Mouse (Mus musculus) heart, postnatal 0 days (tissue): Measurements from ENCODE around the gene Gjb3. TPM values are rescaled to one million over a fixed set of nuclear protein-coding genes. Genes with fewer than 3 reads are reported as not detected.

Experiments
- ATAC-seq: fragments of 200-750 bp; cut with Nextera tagmentation; 2 replicates; pipeline ENCODE4 v1.8.0; 2017; ENCODE audit warnings: low read depth, moderate number of reproducible peaks, moderate library complexity; ENCODE audit not compliant: insufficient read depth
- DNase-seq: peaks from one replicate; pipeline ENCODE4 v3.0.0-alpha.2; 2016; ENCODE audit warnings: low spot score
- H3K27ac ChIP-seq: fragments of 300-500 bp; sonication (generic); 2 replicates; pipeline ENCODE4 v1.5.1; 2014; ENCODE audit warnings: low read depth, mild to moderate bottlenecking
- H3K27me3 ChIP-seq: fragments of 300-500 bp; sonication (generic); 2 replicates; pipeline ENCODE4 v1.6.1; 2014; ENCODE audit warnings: low read length, mixed read lengths; ENCODE audit not compliant: control insufficient read depth, insufficient read depth
- H3K36me3 ChIP-seq: fragments of 300-500 bp; sonication (generic); replicated peaks from 2 replicates; pipeline ENCODE4 v1.6.1; 2014; ENCODE audit warnings: low read length, mixed read lengths; ENCODE audit not compliant: control insufficient read depth, insufficient read depth
- H3K4me1 ChIP-seq: fragments of 300-500 bp; sonication (generic); 2 replicates; pipeline ENCODE4 v1.6.1; 2014; ENCODE audit warnings: antibody characterized with exemption; ENCODE audit not compliant: control insufficient read depth, insufficient read depth
- H3K4me2 ChIP-seq: fragments of 300-500 bp; sonication (generic); 2 replicates; pipeline ENCODE4 v1.6.1; 2014; ENCODE audit warnings: low read depth, mild to moderate bottlenecking, low read length, moderate library complexity
- H3K4me3 ChIP-seq: fragments of 300-500 bp; sonication (generic); 2 replicates; pipeline ENCODE4 v1.5.1; 2014; ENCODE audit warnings: low read depth, low read length
- H3K9ac ChIP-seq: fragments of 300-500 bp; sonication (generic); replicated peaks from 2 replicates; pipeline ENCODE4 v1.6.1; 2014; ENCODE audit warnings: low read depth, low read length, mixed read lengths
- H3K9me3 ChIP-seq: fragments of 300-500 bp; sonication (generic); replicated peaks from 2 replicates; pipeline ENCODE4 v1.6.1; 2016; ENCODE audit warnings: low read length; ENCODE audit not compliant: control insufficient read depth
- CTCF ChIP-seq: IDR thresholded peaks from 2 replicates; pipeline ENCODE4 v1.5.1; 2016; ENCODE audit warnings: antibody characterized with exemption, control low read depth, low read depth
- EP300 ChIP-seq: IDR thresholded peaks from 2 replicates; pipeline ENCODE4 v1.6.1; 2016; ENCODE audit warnings: antibody characterized with exemption, low read depth
- WGBS: fragments of 180-500 bp; shearing (Covaris S2); extraction: QIAGEN DNeasy Blood & Tissue Kit; methylation state at CpG from one replicate; pipeline ENCODE4 v1.1.7; 2014; 5-methylcytosine and 5-hydroxymethylcytosine counted together
- polyA plus RNA-seq: library from polyadenylated mRNA; unstranded; fragments of >200 nt; fragmentation: Nextera tagmentation; extraction: Ambion mirVana; gene quantifications from 2 replicates; pipeline ENCODE4 v1.2.1, GENCODE M21; 2015
- total RNA-seq: library from RNA; depleted of rRNA; stranded (reverse); fragments of >200 nt; gene quantifications from 2 replicates; pipeline ENCODE4 v1.2.3, GENCODE M21; 2014; ENCODE audit warnings: low replicate concordance

The Gjb3 gene
- total and polyA plus RNA-seq, 2 experiments from 2014 or later: 0.16 TPM; not detected in 1

DNA sequence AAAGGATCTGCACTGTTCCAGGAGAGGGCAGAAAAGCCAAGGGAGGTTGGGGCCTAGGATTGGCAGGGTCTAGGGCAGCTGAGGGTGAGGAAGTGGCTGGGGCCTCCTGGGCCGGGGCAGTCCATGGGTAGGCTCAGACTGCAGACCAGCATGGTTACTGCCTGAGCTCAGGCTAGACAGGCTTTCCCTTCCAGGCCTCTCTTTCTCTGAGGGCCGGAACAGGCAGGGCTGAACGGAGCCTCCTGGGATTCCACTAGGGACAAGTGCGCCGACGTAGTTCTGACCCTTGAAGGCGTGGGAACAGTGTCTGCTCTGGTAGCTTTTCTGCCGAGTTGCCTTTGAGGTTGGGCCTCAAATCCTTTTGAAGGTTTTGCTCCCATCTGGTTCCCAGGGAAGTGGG, 14.9 kb downstream of the Gjb3 start:
- H3K4me2 ChIP-seq: no peak overlapping the region
- WGBS: 71% methylated on average over 8 of the region's 8 CpGs
- no peak overlapping the region for H3K27ac ChIP-seq
- H3K9me3 ChIP-seq: no peaks in the 10 kb centered on the region
- no peak for DNase-seq
- H3K27me3 ChIP-seq: peaks cover 32% of the 10 kb centered on the region
- H3K4me3 ChIP-seq: no peak overlapping the region
- no peak for ATAC-seq
- TF ChIP-seq EP300 (no peak), CTCF (no peak)
- no peak overlapping the region for H3K9ac ChIP-seq
- H3K4me1 ChIP-seq: no peaks in the 10 kb centered on the region
- no peaks in the 10 kb centered on the region for H3K36me3 ChIP-seq

DNA sequence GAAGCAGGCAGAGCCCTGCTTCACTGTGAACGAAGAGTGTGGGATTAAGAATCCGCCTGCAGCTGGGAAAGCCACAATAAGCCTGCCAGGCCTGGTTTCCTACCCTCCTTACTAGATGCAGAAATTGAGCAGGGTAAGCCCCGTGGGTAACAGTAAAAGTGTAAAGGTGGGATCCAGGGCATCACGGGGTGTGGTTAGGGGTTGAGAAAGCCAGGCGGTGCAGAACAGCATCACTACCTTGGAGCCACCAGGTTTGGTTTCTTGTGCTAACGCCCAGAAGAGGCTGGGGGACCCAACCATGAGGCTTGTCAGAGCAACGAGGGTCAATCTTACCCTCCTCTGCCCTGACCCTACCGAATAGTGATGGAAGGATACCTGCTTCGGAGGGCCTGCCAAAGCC, 16.1 kb downstream of the Gjb3 start:
- WGBS: 54% methylated on average over 9 of the region's 9 CpGs
- TF ChIP-seq EP300 (no peak), CTCF (no peak)
- no peaks in the 10 kb centered on the region for H3K4me1 ChIP-seq
- ATAC-seq: no peak
- peak overlapping the region; percentile 40 for H3K27ac ChIP-seq
- H3K9ac ChIP-seq: peak overlapping the region; percentile 63; the same call in 1 of the 2 replicates
- no peak overlapping the region for H3K4me3 ChIP-seq
- peak overlapping the region; percentile 92 for H3K4me2 ChIP-seq
- no peaks in the 10 kb centered on the region for H3K9me3 ChIP-seq
- no peak for DNase-seq
- no peaks in the 10 kb centered on the region for H3K36me3 ChIP-seq
- H3K27me3 ChIP-seq: peaks cover 32% of the 10 kb centered on the region

DNA sequence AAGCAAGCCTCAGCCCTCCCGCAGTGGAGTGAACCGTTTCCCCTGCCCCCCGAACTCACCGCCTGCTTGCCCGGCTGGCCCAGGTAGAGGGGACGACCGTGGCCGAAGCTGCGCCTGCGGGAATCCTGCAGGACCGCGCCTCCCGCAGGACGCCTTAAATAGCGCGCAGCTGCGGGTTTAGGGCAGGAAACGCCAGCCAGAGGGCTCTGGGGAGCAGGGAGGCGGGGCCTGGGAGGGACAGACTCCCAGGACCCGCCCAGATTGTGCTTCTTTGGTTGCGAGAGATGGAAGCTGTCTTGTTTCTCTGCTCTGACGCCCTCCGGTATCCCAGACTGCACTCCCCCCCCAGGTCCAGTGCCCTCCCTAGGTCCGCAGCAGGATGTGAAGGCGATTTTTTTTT, 16.8 kb downstream of the Gjb3 start, which contains the start of gene Gja4:
Gene Gja4, minus strand, starts transcription at position 179 of the 400 bp plus-strand sequence.
- H3K9ac ChIP-seq: peak within 1 kb of the TSS; percentile 63
- ATAC-seq (peak; percentile 83), DNase-seq (peak; percentile 80)
- H3K9me3 ChIP-seq: no peaks in the 10 kb centered on the region
- H3K27ac ChIP-seq: peak within 1 kb of the TSS; percentile 40
- 0% methylated on average over 25 of the region's 25 CpGs for WGBS
- no peaks in the 10 kb centered on the region for H3K4me1 ChIP-seq
- H3K27me3 ChIP-seq: peaks cover 32% of the 10 kb centered on the region
- H3K36me3 ChIP-seq: no peaks in the 10 kb centered on the region
- TF ChIP-seq EP300 (no peak), CTCF (peak; percentile 57)
- H3K4me3 ChIP-seq: peak within 1 kb of the TSS; percentile 62
- H3K4me2 ChIP-seq: peak within 1 kb of the TSS; percentile 92

DNA sequence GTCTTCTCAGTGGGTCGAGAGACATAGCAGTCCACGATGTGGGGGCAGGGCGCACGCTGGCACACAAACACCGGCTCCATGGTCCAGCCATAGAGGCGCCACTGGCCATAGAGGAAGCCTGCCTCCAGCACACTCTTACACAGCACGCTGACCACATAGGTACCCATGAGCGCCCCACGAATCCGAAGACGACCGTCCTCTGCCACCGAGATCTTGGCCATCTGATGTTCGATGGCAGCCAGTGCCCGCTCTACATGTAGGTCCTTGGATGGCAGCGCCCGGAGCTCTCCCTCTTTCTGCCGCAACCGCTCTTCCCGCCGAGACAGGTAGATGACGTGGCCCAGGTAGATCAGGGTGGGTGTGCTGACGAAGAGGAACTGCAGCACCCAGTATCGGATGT, 18.3 kb downstream of the Gjb3 start:
- H3K27me3 ChIP-seq: peaks cover 32% of the 10 kb centered on the region
- H3K4me2 ChIP-seq: peak overlapping the region; percentile 92
- H3K4me3 ChIP-seq: peak overlapping the region; percentile 62
- ATAC-seq (no peak), DNase-seq (no peak)
- H3K36me3 ChIP-seq: no peaks in the 10 kb centered on the region
- H3K9ac ChIP-seq: no peak overlapping the region
- H3K27ac ChIP-seq: no peak overlapping the region
- 64% methylated on average over 24 of the region's 24 CpGs for WGBS
- no peaks in the 10 kb centered on the region for H3K9me3 ChIP-seq
- no peak for TF ChIP-seq CTCF
- no peak for TF ChIP-seq EP300
- H3K4me1 ChIP-seq: no peaks in the 10 kb centered on the region

DNA sequence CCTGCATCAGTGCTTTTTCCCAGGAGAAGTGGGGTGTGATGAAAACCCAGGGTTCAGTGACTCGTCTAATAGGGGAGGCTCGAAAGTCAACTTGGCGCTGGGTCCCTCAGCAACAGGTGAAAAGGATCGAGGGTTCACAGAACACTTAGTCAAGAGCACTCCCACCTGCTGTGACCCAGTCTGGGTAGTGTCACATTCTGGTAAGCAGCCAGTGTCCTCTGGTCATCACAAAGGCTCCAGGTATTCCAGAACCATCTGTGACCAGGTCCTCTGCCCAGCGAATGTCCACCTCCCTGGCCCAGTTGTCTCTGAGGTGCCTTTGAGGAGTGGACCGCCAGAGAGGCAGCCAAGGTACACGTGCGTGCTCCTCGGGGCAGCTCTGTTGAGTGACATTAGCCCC, 19.1 kb downstream of the Gjb3 start:
- peak overlapping the region; percentile 92; the same call in 1 of the 2 replicates for H3K4me2 ChIP-seq

DNA sequence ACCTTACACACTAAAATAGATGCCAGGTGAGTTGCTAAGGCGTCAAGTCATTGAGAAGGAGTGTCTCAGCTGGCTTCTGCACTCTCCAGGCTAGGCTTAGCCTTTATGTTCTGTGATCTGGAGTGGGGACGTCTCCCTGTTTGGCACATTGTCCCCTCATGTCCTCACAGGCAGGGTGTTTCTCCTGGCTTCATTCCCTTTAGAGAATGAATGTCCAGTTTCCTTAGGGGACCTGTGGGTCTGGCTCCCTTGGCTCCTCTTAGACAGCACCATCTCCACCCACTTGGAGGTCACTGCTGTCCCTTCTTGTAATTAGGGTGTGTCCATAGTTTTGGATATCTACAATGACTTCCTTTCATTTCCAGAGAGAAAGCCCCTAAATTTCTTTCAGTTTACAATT, 23.7 kb downstream of the Gjb3 start:
- 45% methylated on average over 2 of the region's 2 CpGs for WGBS
- Histone ChIP-seq H3K27ac (no peak overlapping the region), H3K4me3 (no peak overlapping the region), H3K4me2 (no peak overlapping the region), H3K9ac (no peak overlapping the region), H3K9me3 (no peaks in the 10 kb centered on the region), H3K27me3 (0 out of 2 replicates have a peak, but pooled peaks cover 4% of the 10 kb centered on the region), H3K4me1 (no peaks in the 10 kb centered on the region), H3K36me3 (no peaks in the 10 kb centered on the region)
- DNase-seq: no peak
- ATAC-seq: no peak
- no peak for TF ChIP-seq CTCF
- TF ChIP-seq EP300: no peak

More for the DNA sequence above, 19.1 kb downstream of the Gjb3 start:
- Histone ChIP-seq H3K27me3 (peaks cover 32% of the 10 kb centered on the region), H3K36me3 (no peaks in the 10 kb centered on the region), H3K9me3 (no peaks in the 10 kb centered on the region), H3K4me3 (peak overlapping the region; percentile 62), H3K27ac (no peak overlapping the region), H3K9ac (0 out of 2 replicates have a peak overlapping the region, but pooled peaks have one; percentile 19), H3K4me1 (no peaks in the 10 kb centered on the region)
- TF ChIP-seq CTCF (no peak), EP300 (no peak)
- 47% methylated on average over 9 of the region's 9 CpGs for WGBS
- ATAC-seq (no peak), DNase-seq (no peak)
